Mouse (Mus musculus) frontal cortex, postnatal 10 days (tissue): ENCODE measurements around the gene Copg2.

Source experiments
- DNase-seq, 2 experiments: peaks; one replicate each; pipeline ENCODE4 v3.0.0; 2022; ENCODE audit warnings: low spot score in 2 of 2, mixed read lengths in 1 of 2

Gene Copg2

GRCm38 (mm10) chr6:30896195-30896985, at the start of gene Copg2:
Gene Copg2 (minus strand): TSS chr6:30896794.
- DNase-seq: peak; percentile 90 to 94

DNA sequence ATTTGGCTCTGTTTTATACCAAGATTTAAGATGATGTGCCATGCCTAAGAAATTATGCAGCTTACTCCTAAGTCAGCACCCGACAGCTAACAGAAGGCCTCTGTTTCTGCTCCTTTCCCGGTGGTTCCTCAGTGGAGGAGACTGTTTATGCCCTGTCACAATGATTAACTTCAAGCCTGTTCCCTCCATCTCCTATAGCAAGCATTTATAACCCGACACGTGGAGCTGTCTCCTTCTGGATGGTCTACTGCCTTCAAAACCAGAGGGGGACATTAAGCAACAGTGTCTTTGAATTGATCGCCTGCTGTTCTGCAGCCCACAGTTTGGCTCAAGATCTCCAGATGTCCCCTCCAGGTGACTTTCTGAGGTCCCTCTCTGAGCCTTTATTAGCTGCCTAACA, 42.7 kb upstream of the Copg2 start:
- DNase-seq: no peak

DNA sequence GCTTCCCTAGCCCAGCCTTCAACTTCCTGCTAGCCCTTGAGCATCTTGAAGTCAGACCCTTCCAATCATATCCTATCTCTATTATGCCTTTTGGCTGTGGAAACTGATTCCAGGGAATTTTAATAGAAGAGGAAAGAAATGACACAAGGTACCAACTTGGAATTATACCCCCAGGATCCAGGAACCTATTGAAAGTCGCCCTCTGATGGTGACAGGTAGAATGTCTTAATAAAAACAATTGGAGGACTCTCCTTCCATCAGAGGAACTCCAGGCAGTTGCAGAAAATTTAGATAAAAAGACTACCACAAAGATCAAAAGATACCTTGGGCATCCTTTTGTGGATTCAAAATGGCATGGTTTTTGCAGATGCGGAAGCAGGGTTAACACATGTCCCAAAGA, 26.2 kb upstream of the Copg2 start:
- no peak for DNase-seq

- no peak for DNase-seq
These were observed 25.2 kb upstream of the Copg2 start for GRCm38 (mm10) chr6:30921826-30922225.

GRCm38 (mm10) chr6:30920834-30921675, 24.5 kb upstream of the Copg2 start:
- peak; percentile 17 to 23 for DNase-seq

DNA sequence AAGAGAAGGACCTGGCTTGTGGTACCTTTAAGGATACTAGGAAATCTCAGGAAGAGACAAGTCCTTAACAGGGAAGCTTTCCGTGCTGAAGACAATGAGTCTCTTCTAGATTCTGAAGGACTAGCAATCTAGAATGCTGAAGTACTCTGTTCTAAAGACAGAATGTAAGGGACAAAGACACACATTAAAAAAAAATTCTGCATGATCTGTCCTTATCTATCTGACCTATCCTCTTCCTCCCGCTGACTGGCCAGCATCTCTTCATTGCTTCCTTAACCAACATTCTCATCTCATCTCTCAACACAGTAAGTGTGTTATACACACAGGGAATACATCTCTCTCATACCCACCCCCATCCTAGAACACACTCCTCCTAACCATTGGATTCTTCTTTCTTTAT, 18.9 kb upstream of the Copg2 start, which contains the start of gene Tsga13:
Gene Tsga13, minus strand, starts transcription at position 101 of the 400 bp plus-strand sequence.
- DNase-seq: no peak

- peak; percentile 9 to 28 for DNase-seq
These were observed 11.4 kb upstream of the Copg2 start for GRCm38 (mm10) chr6:30907970-30908369.

DNA sequence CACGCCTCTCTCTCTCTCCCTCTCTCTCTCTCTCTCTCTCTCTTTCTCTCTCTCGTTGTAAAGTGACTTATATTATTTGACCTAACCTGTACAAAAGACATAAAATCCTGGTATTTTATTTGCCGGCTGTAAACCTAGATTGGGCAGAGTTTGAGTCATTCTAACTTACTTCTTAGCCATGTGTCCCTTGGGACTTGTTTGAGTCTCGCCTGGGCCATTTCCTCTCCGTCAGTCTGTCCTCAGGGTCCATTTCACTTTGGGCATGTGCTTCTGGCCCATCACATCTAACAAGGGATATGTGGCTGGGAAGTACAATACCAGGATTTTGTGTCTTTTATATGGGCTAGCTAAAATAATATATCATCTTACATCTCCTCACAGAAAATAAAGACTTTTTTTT, 8.3 kb upstream of the Copg2 start:
- no peak for DNase-seq

GRCm38 (mm10) chr6:30904033-30904432, 7.4 kb upstream of the Copg2 start:
- no peak for DNase-seq

- DNase-seq: no peak
These were observed 926 bp upstream of the Copg2 start for GRCm38 (mm10) chr6:30897520-30897919.

- DNase-seq: no peak
These were observed 363 bp upstream of the Copg2 start for GRCm38 (mm10) chr6:30896986-30897327.

DNA sequence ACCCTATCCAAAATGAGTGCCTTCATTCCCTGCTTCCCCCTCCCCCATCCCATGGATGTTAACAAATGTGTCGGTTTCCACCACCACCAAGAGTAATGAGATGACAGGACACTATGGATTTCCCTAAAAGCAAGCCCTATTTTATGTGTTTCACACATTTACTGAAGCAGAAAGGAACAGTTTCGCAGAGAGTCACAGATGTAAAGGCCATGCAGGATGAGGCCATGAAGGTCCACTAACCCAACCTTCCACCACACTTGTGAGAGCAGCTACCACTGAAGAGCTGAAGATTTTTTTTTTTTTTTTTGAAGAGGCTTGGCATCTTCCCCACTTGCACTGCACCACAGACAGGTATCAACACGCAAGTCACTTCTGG, 787 bp downstream of the Copg2 start:
- peak in 1 of 2 experiments; percentile 8 for DNase-seq

DNA sequence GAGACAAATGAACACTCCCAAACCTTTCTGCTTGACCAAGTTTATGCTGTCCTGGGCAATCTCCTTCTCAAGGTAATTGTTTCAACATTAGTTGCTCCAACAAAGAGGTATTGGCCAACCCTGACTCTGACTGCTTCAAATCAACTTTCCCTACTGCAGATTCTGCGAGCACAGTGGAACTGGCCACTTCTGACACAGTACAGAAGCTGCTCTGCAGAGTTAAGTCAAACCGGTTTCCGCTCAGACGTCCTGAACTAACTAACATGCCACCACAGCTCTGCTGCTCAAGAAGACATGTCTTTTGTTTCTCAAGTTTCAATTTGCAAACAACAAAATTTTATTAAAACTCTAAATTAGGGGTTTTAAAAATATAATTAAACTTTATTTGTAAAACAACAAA, 3.5 kb downstream of the Copg2 start:
- DNase-seq: no peak

DNA sequence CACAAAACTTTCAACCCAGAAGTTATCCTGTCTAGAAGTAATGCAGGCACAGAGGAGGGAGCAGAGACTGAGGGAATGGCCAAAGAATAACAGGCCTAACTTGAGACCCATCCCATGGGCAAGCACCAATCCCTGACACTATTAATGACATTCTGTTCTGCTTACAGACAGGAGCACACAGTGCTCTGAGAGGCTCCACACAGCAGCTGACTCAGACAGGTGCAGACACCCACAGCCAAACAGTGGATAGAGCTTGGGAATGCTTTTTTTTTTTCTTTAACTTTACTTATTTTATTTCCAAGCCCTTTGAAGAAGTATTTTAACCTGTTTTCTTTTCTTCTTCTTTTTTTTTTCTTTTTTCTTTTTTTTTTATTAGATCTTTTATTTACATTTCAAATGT, 4.8 kb downstream of the Copg2 start:
- DNase-seq: no peak

DNA sequence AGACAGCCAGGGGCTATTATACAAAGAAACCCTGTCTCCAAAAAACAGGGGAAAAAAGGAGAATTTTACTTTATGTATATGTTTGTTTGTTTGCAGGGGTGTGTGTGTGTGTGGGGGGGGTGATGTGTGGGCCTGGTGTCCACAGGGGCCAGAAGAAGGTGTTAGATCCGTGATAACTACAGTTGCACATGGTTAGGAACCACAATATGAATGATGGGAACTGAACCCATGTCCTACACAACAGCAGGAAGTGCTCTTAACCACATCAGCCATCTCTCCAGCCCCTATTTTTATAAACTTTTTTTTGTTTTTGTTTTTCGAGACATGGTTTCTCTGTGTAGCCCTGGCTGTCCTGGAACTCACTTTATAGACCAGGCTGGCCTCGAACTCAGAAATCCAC, 11.7 kb downstream of the Copg2 start:
- DNase-seq: no peak

- no peak for DNase-seq
These were observed 13.1 kb downstream of the Copg2 start for GRCm38 (mm10) chr6:30883491-30883890.

- DNase-seq: no peak
These were observed 19.9 kb downstream of the Copg2 start for GRCm38 (mm10) chr6:30876661-30877060.

- DNase-seq: no peak
These were observed 30.1 kb downstream of the Copg2 start for GRCm38 (mm10) chr6:30866501-30866900.

DNA sequence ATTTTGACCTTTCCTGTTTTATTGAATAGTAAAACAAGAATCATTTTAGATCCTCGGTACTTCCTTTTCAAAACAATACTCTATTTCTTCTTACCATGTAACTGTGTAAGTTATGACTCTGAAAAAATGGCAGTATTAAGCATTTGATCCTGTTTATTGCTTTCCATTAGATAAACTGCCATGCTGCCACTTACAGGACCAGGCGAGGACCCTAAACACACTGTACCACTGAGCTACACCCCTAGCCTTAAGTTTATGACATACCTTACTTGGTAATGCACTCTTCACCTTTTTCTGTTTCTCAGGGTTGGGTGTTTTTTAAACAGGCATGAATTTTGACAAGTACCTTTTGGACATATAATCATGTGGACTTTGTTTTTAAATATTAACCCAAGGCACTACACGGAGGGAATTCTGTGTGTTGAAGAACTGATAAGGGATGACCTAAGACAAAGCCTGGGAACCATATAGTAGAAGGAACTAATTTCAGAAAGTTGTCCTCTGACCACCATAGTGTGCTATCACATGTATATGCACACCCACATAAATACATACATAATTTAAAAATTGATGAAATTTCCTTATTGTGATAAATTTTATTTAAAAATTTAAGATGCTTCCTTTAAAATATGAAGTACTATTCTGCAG, 31.4 kb downstream of the Copg2 start:
- DNase-seq: no peak

- no peak for DNase-seq
These were observed 40.6 kb downstream of the Copg2 start for GRCm38 (mm10) chr6:30855956-30856355.

- no peak for DNase-seq
These were observed 41.4 kb downstream of the Copg2 start for GRCm38 (mm10) chr6:30855205-30855604.

- DNase-seq: no peak
These were observed 46.8 kb downstream of the Copg2 start for GRCm38 (mm10) chr6:30849818-30850217.

DNA sequence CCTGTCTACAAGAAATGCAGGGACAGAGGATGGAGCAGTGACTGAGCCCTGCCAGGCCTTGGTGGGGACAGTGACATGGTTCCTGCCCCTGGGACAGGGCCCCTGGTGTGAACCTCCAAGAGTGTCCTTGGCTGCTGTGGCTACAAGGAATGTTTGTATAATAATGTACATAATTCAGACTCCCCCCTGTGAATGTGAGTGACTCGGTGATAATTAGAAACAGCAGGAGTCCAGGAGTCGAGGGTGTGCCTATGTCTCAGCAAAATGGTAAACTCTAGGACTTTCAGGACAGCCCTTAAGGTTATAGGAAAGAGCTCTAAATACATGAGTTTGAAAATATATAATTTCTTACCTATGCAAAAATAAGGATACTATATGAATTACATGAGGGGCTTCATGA, 64.4 kb downstream of the Copg2 start:
- DNase-seq: no peak
